Mouse (Mus musculus) spleen, postnatal 14 days (tissue): ENCODE data around the gene Cxcl2.

Experiments
- DNase-seq, 2 experiments: peaks; one replicate each; pipeline ENCODE4 v3.0.0; 2021 to 2022; ENCODE audit warnings: low spot score in 2 of 2

The Cxcl2 gene

GRCm38 (mm10) chr5:90903339-90904020, at the start of gene Cxcl2:
Gene Cxcl2 (plus strand): TSS chr5:90903871.
- no peak for DNase-seq

- DNase-seq = no peak
These were observed 48.1 kb upstream of the Cxcl2 start for GRCm38 (mm10) chr5:90855308-90856230.

- no peak for DNase-seq
These were observed 46.2 kb upstream of the Cxcl2 start for GRCm38 (mm10) chr5:90857463-90857862.

GRCm38 (mm10) chr5:90858429-90858828, 45.2 kb upstream of the Cxcl2 start:
- DNase-seq = no peak

GRCm38 (mm10) chr5:90859031-90859430, 44.6 kb upstream of the Cxcl2 start:
- DNase-seq = no peak

- no peak for DNase-seq
These were observed 41.7 kb upstream of the Cxcl2 start for GRCm38 (mm10) chr5:90861876-90862375.

GRCm38 (mm10) chr5:90866770-90867169, 36.9 kb upstream of the Cxcl2 start:
- no peak for DNase-seq

- no peak for DNase-seq
These were observed 31.3 kb upstream of the Cxcl2 start for GRCm38 (mm10) chr5:90872377-90872776.

- no peak for DNase-seq
These were observed 27.6 kb upstream of the Cxcl2 start for GRCm38 (mm10) chr5:90876045-90876444.

- DNase-seq = no peak
These were observed 27.0 kb upstream of the Cxcl2 start for GRCm38 (mm10) chr5:90876471-90877172.

GRCm38 (mm10) chr5:90877173-90877512, 26.5 kb upstream of the Cxcl2 start:
- no peak for DNase-seq

GRCm38 (mm10) chr5:90879307-90880014, 24.2 kb upstream of the Cxcl2 start:
- DNase-seq = no peak

- DNase-seq = no peak
These were observed 23.3 kb upstream of the Cxcl2 start for GRCm38 (mm10) chr5:90880335-90880850.

- no peak for DNase-seq
These were observed 22.6 kb upstream of the Cxcl2 start for GRCm38 (mm10) chr5:90881021-90881420.

GRCm38 (mm10) chr5:90881682-90882081, 22.0 kb upstream of the Cxcl2 start:
- no peak for DNase-seq

- DNase-seq = no peak
These were observed 21.5 kb upstream of the Cxcl2 start for GRCm38 (mm10) chr5:90882146-90882545.

GRCm38 (mm10) chr5:90884628-90885242, 18.9 kb upstream of the Cxcl2 start:
- no peak for DNase-seq

GRCm38 (mm10) chr5:90888661-90889060, 15.0 kb upstream of the Cxcl2 start:
- no peak for DNase-seq

- DNase-seq = no peak
These were observed 12.9 kb upstream of the Cxcl2 start, which contains the start of gene Cxcl1 for GRCm38 (mm10) chr5:90890519-90891463. Gene Cxcl1 (plus strand): TSS chr5:90891241.

- DNase-seq = no peak
These were observed 12.2 kb upstream of the Cxcl2 start for GRCm38 (mm10) chr5:90891464-90891813.
